Mouse (Mus musculus): ENCODE measurements at regions not wholly inside any gene's neighbourhood (a gene's known extent, or its start where the extent isn't known, plus 50 kb on each side); places are given as distances from the start of the nearest gene placed in this dataset.

- H3K27me3 ChIP-seq: no peaks in the 10 kb centered on the region
- H3K27ac ChIP-seq (replicated peaks): no peak overlapping the region
- H3K36me3 ChIP-seq: no peaks in the 10 kb centered on the region
- no peak overlapping the region for H3K9ac ChIP-seq
- no peaks in the 10 kb centered on the region for H3K4me1 ChIP-seq (replicated peaks)
- H3K4me3 ChIP-seq: no peak overlapping the region
- no peaks in the 10 kb centered on the region for H3K9me3 ChIP-seq
- no peak for ATAC-seq (ENCODE audit: low FRiP score, low read depth)
- no peak overlapping the region for H3K4me2 ChIP-seq
Measured at GRCm38 (mm10) chr10:65342513-65342912, 1252.4 kb upstream of the Lrrtm3 start.

- WGBS: 63% methylated on average over 1 of the region's 1 CpGs
- H3K27me3 ChIP-seq: no peaks in the 10 kb centered on the region
- H3K4me3 ChIP-seq: no peak overlapping the region
- no peaks in the 10 kb centered on the region for H3K9me3 ChIP-seq
- no peak overlapping the region for H3K27ac ChIP-seq (replicated peaks)
- no peaks in the 10 kb centered on the region for H3K36me3 ChIP-seq
- 0 out of 2 replicates have a peak, but pooled peaks have one; percentile 54 for ATAC-seq (ENCODE audit: low FRiP score, low read depth)
- no peaks in the 10 kb centered on the region for H3K4me1 ChIP-seq (replicated peaks)
- no peak overlapping the region for H3K4me2 ChIP-seq
- H3K9ac ChIP-seq: no peak overlapping the region
Measured at GRCm38 (mm10) chr10:65330345-65330744, 1240.3 kb upstream of the Lrrtm3 start.

- WGBS: 70% methylated on average over 2 of the region's 2 CpGs
- no peaks in the 10 kb centered on the region for H3K36me3 ChIP-seq
- H3K9ac ChIP-seq: no peak overlapping the region
- no peaks in the 10 kb centered on the region for H3K27me3 ChIP-seq
- H3K4me2 ChIP-seq: no peak overlapping the region
- H3K4me1 ChIP-seq (replicated peaks): no peaks in the 10 kb centered on the region
- no peak overlapping the region for H3K27ac ChIP-seq (replicated peaks)
- ATAC-seq (ENCODE audit: low FRiP score, low read depth): no peak
- H3K9me3 ChIP-seq: no peaks in the 10 kb centered on the region
- H3K4me3 ChIP-seq: no peak overlapping the region
Measured at GRCm38 (mm10) chr10:65324840-65325410, 1234.8 kb upstream of the Lrrtm3 start.

GRCm38 (mm10) chr10:65298263-65298662 lies 1208.2 kb upstream of the Lrrtm3 start:
- Histone ChIP-seq H3K9me3 (no peaks in the 10 kb centered on the region), H3K36me3 (no peaks in the 10 kb centered on the region), H3K4me1 (replicated peaks) (no peaks in the 10 kb centered on the region), H3K4me2 (no peak overlapping the region), H3K27ac (replicated peaks) (no peak overlapping the region), H3K9ac (no peak overlapping the region), H3K4me3 (no peak overlapping the region), H3K27me3 (no peaks in the 10 kb centered on the region)
- 96% methylated on average over 1 of the region's 1 CpGs for WGBS
- no peak for ATAC-seq (ENCODE audit: low FRiP score, low read depth)
